Mouse (Mus musculus) lung, postnatal 14 days (tissue): Measurements from ENCODE around the gene Ccnjl.

Experiments
- DNase-seq: peaks from one replicate; pipeline ENCODE4 v3.0.0; 2021

Ccnjl gene

DNA sequence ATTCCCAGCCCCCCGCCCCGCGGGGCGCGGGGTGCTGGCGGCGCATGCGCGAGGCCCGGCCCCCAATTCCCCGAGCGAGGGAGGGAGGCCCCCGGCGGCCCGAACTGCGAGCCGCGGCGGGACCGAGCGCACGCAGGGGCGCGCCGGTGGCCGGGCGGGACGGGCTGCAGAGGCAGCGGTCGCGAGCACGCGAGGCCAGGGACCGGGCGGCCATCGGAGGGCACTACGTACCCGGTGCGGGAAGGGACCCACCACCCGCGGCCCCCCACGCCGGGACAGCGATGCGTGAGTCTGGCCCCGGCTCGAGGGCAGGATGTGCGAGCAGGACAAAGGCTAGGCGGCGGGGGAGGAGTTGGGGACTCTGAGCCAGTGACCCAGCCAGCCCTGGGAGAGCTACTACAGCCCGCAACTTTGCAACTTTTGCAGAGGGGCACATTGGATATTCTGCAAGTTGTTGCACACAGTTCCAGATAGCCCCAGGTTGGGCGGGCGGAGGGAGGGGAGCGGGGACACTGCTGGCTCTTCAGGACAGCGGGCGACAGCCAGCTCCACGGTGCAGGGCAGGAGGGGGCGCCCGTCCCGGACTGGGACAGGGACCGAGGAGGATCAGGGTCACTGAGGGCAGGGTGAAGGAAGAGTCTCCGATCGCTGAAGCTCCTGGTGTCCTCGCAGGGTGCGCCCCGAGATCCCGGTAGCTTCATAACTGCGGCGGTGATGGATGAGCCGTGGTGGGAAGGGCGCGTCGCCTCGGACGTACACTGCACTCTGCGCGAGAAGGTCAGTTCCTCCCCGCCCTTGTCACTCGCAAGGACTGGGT lies at the start of gene Ccnjl:
Gene Ccnjl, plus strand, starts transcription at position 102 of the 817 bp plus-strand sequence.
- peak; percentile 72 for DNase-seq

DNA sequence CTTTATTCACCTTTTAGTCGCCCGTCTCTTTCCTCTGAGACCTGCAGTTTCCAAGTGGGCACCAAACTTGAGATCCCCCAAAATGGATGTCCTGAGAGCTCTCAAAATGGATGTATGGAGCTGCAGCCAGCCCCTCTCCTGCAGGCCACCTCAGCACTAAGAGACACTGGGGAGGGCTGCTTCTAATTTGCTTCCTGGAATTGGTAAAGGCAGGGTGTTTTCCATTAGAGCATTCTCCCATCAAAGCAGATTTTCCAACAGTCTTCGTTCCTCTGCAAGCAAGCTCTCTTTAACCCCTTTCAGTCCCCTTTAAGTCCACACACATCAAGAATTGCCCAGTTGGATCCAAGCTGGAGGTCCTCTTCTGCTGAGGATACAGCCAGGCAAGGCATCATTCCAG lies 49.2 kb upstream of the Ccnjl start:
- DNase-seq = no peak

- DNase-seq = no peak
These were observed 48.0 kb upstream of the Ccnjl start for GRCm38 (mm10) chr11:43480561-43480960.

GRCm38 (mm10) chr11:43481672-43482522 lies 46.7 kb upstream of the Ccnjl start:
- DNase-seq = peak; percentile 60

DNA sequence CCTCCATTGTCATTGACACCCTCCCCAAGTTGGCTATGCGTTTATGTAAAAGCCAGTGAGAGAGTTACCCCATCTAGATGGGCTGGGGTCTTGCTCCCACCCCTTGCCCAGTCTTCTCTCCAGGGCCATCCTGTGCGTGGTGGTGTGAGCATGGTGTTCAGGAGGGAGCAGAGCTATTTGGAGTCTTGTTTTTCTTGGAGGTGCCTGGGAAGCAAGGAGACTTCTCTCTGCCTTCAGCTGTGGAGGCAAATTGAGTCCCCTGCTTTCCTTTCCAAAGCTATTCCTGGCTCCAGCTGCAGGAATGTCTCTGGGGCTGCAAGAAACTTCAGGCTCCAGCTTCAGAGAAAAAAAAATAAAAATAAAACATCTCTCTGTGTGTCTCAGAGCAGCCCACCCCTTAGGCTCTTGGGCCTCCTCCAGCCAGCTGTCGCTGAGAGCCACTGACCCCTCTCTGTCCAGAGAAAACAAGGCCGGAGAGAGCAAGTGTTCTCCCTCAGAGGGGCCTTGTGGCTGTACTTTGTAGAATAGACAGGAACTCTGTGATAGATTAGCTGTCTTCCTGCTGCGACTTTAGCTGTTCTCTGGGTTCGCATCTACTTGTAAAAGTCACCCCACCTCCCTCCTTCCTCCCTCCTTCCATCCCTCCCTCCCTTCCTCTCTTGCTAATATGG lies 45.3 kb upstream of the Ccnjl start:
- DNase-seq = peak; percentile 35

- no peak for DNase-seq
These were observed 44.5 kb upstream of the Ccnjl start for GRCm38 (mm10) chr11:43484057-43484456.

- DNase-seq = no peak
These were observed 43.9 kb upstream of the Ccnjl start for GRCm38 (mm10) chr11:43484652-43485051.

DNA sequence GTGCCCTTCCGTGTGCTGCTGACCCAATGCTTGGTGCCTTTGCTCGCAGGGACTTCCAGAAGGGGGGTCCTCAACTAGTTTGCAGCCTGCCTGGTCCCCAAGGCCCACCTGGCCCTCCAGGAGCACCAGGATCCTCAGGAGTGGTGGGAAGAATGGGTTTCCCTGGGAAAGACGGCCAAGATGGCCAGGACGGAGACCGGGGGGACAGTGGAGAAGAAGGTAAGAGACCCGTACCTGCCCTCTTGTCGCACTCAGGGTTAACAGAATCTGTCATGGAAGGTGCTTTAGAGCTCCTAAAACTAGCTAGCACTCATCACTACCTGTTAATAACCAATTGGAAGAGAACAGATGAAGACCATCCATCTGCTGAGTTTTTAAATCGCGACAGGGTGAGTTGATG lies 42.7 kb upstream of the Ccnjl start:
- no peak for DNase-seq

DNA sequence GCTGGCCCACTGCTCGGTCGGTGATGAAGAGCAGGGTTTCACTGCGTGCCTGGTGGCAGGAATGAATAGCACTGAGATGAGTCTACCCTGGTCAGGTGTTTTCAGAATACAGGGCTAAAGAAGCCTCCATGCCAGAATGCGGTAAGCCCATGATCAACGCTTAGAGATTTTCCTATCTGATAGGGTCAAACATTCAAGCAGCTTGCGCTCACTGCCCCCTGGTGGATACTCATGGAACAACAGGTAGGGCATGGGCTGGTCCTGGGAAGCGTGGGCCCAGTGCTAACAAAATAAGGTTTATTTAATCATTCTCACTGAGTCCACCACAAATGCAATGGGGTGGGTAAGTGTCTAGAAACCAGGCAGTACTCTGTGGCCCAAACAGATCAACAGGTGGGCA lies 35.9 kb upstream of the Ccnjl start:
- peak; percentile 88 for DNase-seq

- DNase-seq = peak; percentile 80
These were observed 34.7 kb upstream of the Ccnjl start for GRCm38 (mm10) chr11:43493815-43494409.

GRCm38 (mm10) chr11:43495037-43495436 lies 33.5 kb upstream of the Ccnjl start:
- DNase-seq = no peak

GRCm38 (mm10) chr11:43495532-43495931 lies 33.1 kb upstream of the Ccnjl start:
- peak; percentile 69 for DNase-seq

DNA sequence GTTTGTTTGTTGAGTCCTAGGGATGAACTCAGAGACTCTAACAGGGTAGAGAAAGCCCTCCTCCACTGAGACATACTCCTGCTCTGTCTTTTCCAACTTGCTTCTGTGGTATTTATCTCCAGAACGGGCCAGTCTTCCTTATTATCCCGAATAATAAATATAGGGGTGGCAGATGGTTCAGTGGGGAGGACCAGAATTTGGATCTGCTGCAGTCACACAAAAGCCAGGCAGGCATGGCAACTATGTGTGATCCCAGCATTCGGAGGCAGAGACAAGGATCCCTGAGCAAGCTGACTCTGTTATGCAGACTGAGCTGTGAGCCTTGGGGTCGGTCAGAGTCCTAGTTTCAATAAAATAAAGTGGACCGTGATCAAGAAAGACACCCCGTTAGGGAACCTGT lies 27.3 kb upstream of the Ccnjl start:
- no peak for DNase-seq

- DNase-seq = no peak
These were observed 23.4 kb upstream of the Ccnjl start for GRCm38 (mm10) chr11:43505188-43505587.

- DNase-seq = no peak
These were observed 20.6 kb upstream of the Ccnjl start for GRCm38 (mm10) chr11:43507976-43508375.

- no peak for DNase-seq
These were observed 18.7 kb upstream of the Ccnjl start for GRCm38 (mm10) chr11:43509878-43510277.

DNA sequence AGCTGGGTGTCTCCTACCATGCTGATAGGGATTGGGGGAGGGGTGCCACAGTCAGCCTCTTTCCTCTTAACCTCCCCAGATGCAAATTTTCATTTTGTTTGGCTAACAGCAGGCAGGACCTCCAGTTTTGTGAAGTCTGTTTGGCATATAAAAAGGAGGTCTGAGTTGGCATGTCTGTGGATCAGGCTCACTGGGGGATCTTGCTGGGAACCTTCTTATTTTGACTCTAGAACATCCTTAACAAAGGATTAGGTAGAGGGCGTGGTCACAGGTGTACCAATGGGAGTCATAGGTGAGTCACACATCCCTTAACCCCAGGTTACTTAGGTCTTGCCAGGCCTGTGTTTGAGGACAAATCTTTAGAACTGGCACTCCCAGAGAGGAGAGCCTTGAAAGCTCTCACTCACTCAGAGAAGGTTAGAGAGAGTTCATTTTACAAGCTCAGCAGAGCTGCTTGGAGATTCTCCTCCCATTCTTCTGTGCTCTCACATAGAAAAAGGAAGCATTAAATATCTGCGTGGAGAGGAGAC lies 15.9 kb upstream of the Ccnjl start:
- no peak for DNase-seq

DNA sequence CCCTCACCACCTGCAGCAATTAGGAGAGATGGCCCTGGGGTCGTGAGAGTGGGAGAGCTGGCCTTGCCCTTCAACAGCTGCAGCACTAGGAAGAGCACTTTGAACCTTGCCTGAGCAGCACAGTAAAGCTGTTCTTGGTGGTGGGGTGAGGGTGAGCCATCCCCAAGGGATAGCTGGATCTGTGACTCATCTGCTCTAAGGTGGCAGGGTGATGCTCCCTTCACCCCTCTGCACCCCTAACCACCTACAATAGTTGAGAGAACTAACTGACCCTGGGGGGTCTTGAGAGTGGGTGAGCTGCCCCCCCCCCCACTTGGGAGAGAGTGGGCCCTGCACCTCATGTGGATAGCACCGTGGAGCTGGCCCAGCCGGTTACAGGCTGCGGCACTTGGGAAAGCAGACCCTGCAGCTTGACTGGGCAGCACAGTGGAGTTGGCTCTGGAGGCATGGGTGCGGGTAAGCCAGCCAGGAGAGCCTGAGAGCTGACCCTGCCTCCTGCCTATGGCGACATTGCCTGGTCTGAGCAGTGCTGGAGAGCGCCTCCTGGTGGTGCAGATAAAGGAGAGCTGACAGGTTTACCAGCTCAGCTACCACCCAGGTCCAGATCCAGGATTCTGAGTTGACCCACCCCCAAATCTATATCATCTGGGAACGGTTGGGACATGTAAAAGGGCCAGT lies 12.1 kb upstream of the Ccnjl start:
- peak; percentile 74 for DNase-seq

DNA sequence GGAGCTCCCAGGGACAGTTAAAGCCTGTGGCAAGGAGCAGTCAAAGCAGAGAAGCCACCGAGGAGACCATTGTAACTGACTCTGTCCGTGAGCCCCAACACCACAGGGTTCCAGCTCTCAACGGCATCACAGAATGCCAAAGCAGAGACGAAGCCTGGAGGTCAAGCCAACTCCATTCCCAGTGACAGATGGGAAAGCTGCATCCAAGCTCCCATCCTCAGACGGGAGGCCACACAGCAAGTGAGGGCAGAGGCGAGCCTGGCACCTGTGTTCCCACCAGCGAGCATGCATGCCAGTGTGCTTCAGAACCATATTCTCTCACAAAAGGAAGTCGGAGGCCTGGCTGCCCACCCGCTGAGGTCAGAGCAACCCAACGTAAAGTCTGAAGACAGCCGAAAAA lies 10.9 kb upstream of the Ccnjl start:
- no peak for DNase-seq

- DNase-seq = no peak
These were observed 10.5 kb upstream of the Ccnjl start for GRCm38 (mm10) chr11:43518086-43518485.

- DNase-seq = no peak
These were observed 9.8 kb upstream of the Ccnjl start for GRCm38 (mm10) chr11:43518821-43519220.

DNA sequence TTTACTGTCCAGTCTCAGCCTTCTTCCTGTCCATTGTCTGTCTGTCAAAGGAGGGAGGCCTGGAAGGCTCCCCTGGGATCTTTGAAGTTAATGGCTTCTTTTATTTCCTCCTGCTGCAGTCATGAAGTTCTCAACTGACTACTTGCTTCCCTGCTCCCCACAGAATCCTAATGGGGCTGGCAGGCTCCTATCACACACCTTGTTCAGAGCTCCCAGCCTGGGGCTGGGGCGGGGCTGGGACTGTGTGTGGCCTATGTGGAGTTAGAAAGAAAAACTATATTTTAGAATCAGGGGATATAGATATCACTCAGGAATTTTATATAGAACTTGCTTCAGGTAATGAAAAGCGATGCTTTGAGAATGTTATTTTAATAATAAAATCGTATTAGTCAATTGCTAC lies 8.1 kb upstream of the Ccnjl start:
- DNase-seq = no peak
